Mouse (Mus musculus): ENCODE measurements around the gene Gm5155. TPM values are rescaled to one million over a fixed set of nuclear protein-coding genes. Genes with fewer than 3 reads are reported as not detected.
"Not testable (repeated sequence)": the region's sequence is repeated elsewhere in the genome, so short reads cannot be mapped to it uniquely, and the experiment has no call there.

Gm5155 gene
- polyA plus RNA-seq (2012; ENCODE audit: insufficient read depth, insufficient read length, low replicate concordance, missing spikeins), result not detected in 2 replicates

GRCm38 (mm10) chr7:17871467-17871866 is at the start of gene Gm5155:
TSS of gene Gm5155 (plus strand) at chr7:17871767.
- Histone ChIP-seq H3K4me1 (ENCODE audit: control insufficient read depth, insufficient read depth, low read length) (no peaks in the 10 kb centered on the region), H3K27ac (ENCODE audit: insufficient read depth, low read depth, low read length) (no peak within 1 kb of the TSS), H3K4me3 (ENCODE audit: insufficient read depth, low read depth, low read length) (no peak within 1 kb of the TSS)
- WGBS, result 71% methylated on average over 1 of the region's 1 CpGs
- TF ChIP-seq CTCF (IDR thresholded peaks at IDR 0.05; ENCODE audit: insufficient read depth, low read depth, low read length), result no peak
- no peak for TF ChIP-seq POLR2A (IDR thresholded peaks at IDR 0.05; ENCODE audit: insufficient read depth, low read depth, low read length)

GRCm38 (mm10) chr7:17870776-17871175 is 791 bp upstream of the Gm5155 start:
- WGBS, result 93% methylated on average over 1 of the region's 1 CpGs
- Histone ChIP-seq H3K4me1 (ENCODE audit: control insufficient read depth, insufficient read depth, low read length) (no peaks in the 10 kb centered on the region), H3K4me3 (ENCODE audit: insufficient read depth, low read depth, low read length) (no peak overlapping the region), H3K27ac (ENCODE audit: insufficient read depth, low read depth, low read length) (no peak overlapping the region)
- no peak for TF ChIP-seq CTCF (IDR thresholded peaks at IDR 0.05; ENCODE audit: insufficient read depth, low read depth, low read length)
- TF ChIP-seq POLR2A (IDR thresholded peaks at IDR 0.05; ENCODE audit: insufficient read depth, low read depth, low read length), result no peak

DNA sequence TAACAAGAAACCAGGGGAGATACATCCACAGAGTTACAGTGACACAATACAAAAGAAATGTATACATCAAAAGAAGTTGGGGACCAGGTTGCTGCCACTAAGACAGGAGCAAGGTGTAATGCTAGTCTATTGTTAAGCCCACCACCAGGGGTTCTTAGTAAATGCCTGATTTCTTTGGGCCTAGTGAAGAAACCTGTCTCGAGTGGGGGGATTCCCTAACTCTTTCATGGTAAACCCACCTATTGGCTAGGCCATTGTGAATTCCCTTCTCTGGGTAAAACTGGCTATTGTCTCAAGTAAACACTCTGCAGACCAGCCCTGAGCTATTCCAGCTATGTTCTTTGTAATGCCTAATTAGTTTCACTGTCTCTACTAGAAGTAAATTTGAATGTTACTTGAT is 23.8 kb downstream of the Gm5155 start:
- H3K4me3 ChIP-seq (ENCODE audit: insufficient read depth, low read depth, low read length); H3K27ac ChIP-seq (ENCODE audit: insufficient read depth, low read depth, low read length); H3K4me1 ChIP-seq (ENCODE audit: control insufficient read depth, insufficient read depth, low read length): not testable (repeated sequence)
- 61% methylated on average over 1 of the region's 1 CpGs for WGBS

- TF ChIP-seq POLR2A (IDR thresholded peaks at IDR 0.05; ENCODE audit: insufficient read depth, low read depth, low read length) (no peak), CTCF (IDR thresholded peaks at IDR 0.05; ENCODE audit: insufficient read depth, low read depth, low read length) (no peak)
- 73% methylated on average over 6 of the region's 6 CpGs for WGBS
These were observed 31.8 kb downstream of the Gm5155 start for GRCm38 (mm10) chr7:17903146-17903915.

More at GRCm38 (mm10) chr7:17903146-17903915, 31.8 kb downstream of the Gm5155 start:
- Histone ChIP-seq H3K4me3 (ENCODE audit: insufficient read depth, low read depth, low read length) (no peak overlapping the region), H3K4me1 (ENCODE audit: control insufficient read depth, insufficient read depth, low read length) (no peaks in the 10 kb centered on the region), H3K27ac (ENCODE audit: insufficient read depth, low read depth, low read length) (no peak overlapping the region)

Other genes with a start within 250 kb of the Gm5155 start
- gene Ceacam5, start 158.5 kb upstream of the Gm5155 start, polyA plus RNA-seq (2012; ENCODE audit: insufficient read depth, insufficient read length, low replicate concordance, missing spikeins), result not detected in 2 replicates
- not detected in 2 replicates for gene Ceacam14, start 59.1 kb upstream of the Gm5155 start, polyA plus RNA-seq (2012; ENCODE audit: insufficient read depth, insufficient read length, low replicate concordance, missing spikeins)
- gene Ceacam11, start 100.4 kb downstream of the Gm5155 start, polyA plus RNA-seq (2012; ENCODE audit: insufficient read depth, insufficient read length, low replicate concordance, missing spikeins), result not detected in 2 replicates
- not detected in 2 replicates for gene Ceacam13, start 138.1 kb downstream of the Gm5155 start, polyA plus RNA-seq (2012; ENCODE audit: insufficient read depth, insufficient read length, low replicate concordance, missing spikeins)
- gene Ceacam12, start 194.2 kb downstream of the Gm5155 start, polyA plus RNA-seq (2012; ENCODE audit: insufficient read depth, insufficient read length, low replicate concordance, missing spikeins), result not detected in 2 replicates